Mouse (Mus musculus) testis, postnatal 10 days (tissue): Measurements from ENCODE around the gene Heph.
"Not testable (repeated sequence)": the region's sequence is repeated elsewhere in the genome, so short reads cannot be mapped to it uniquely, and the experiment has no call there.

Experiments
- DNase-seq: peaks from one replicate; pipeline ENCODE4 v3.0.0; 2021; ENCODE audit warnings: low spot score

Heph gene

DNA sequence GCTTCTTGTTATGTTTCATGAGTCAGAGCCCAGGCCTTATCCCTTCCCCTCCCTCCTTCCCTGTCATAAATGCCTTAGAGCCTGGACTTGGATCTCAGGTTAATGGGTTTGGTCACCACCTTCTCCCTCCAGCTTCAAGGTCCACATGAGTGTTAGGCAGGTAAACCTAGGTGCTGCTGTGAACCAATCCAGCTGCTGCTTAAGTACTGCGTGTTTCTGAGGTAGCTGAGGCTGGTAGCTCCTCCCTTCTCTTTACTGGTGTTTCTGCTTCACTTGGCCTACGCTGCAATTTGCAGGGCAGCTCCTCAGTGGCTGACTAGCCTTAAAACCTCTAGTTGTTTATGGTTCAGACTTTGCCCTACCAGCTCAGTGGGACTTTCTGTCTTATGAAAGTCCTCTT, at the start of gene Heph:
Heph (plus strand) TSS at position 211 of the 400 bp plus-strand sequence.
- DNase-seq, result no peak

- DNase-seq, result not testable (repeated sequence)
These were observed 39.8 kb upstream of the Heph start for GRCm38 (mm10) chrX:96415351-96415750.

DNA sequence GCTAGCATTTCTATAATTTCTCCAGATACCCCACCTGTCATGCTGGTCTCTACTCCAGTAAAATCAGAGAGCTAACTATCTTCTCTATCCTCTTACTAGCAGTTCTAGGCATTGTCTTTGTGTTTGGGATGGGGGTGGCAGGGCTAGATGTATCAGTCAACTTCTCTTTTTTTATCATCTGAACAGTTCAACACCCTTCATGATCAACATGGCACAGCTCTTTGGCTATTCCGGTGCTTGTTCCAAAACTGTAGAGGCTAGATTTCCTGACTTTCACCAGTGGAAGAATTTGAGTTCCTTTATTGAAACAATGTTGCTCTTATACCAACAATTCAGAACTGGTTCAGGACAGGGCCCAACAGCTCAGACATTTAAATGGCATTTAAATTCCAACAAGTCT, 38.2 kb upstream of the Heph start:
- no peak for DNase-seq

DNA sequence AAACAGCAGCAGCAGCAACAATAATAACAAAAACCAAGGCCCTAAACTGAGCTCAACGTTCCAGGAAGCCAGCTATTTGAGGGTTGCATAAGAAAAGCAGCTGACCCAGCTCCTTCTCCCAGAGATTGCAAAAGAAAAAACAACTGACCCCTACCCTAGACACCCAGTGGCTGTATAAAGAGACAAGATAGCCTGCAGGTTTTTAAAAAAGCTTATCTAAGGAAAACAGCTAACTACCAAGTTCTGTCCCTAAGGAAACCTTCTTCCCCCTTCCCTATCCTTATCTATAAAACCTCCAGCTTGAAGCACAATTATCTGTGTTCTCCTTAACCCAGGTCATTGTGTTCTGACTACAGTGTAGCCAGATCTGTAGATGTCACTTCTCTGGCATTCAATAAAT, 37.4 kb upstream of the Heph start:
- DNase-seq, result no peak

- DNase-seq, result no peak
These were observed 35.8 kb upstream of the Heph start for GRCm38 (mm10) chrX:96419383-96419782.

DNA sequence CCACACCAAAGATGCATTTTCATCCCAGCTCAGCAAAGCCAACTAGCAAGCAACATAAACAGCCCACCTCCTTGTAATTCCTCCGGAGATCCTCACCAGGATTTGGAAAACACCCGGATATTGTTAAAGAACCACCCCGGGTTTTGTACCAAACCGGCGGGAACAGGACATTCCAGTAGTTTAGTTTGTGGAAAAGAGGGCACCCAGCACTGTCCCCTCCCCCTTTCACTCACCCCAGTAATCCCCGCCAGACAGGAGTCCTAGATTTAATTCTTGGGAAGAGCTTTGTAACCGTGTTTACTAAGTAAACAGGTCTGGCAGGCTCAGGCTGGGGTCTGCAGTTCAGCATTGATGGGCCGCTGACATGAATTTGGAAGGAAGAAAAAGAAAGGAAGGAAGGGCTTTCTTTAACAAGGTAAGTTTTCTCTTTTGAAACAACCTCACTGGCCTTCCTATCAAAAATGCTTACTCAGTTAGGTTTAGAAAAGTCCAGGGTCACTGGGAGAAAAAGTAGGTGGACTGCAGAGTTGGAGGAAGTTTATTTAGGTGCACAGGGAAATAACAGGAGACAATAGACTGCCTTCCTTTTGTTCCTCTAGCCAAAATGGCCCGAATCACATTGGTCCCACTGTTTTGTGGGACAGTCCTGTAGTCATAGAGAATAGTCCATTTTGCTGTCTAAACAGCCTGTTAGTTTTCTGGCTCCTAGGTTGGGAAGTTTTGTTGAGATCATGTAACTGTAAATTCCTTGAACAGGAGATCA, 1.2 kb downstream of the Heph start, which contains the start of gene Hsf3:
Hsf3 (minus strand) TSS at position 94 of the 763 bp plus-strand sequence.
- DNase-seq, result peak; percentile 43

GRCm38 (mm10) chrX:96501580-96501979, 46.4 kb downstream of the Heph start:
- DNase-seq, result no peak
